Mouse (Mus musculus): Measurements from ENCODE around the gene Carmil3.

- TF ChIP-seq ZC3H11A (IDR thresholded peaks at IDR 0.05; ENCODE audit: borderline replicate concordance, low read depth, low read length) (peak; percentile 27; the same call in 1 of the 2 replicates), HCFC1 (IDR thresholded peaks at IDR 0.05; ENCODE audit: borderline replicate concordance, insufficient read depth, low read length) (no peak)
These were observed 66.6 kb downstream of the Carmil3 start for GRCm38 (mm10) chr14:55557003-55557402.

Measured in ES-E14 (cell line).